Mouse (Mus musculus) neural tube, embryonic 13.5 days (tissue): ENCODE measurements around the gene Cd300ld2. TPM values are rescaled to one million over a fixed set of nuclear protein-coding genes. Genes with fewer than 3 reads are reported as not detected.

Source experiments
- ATAC-seq: fragments of 200-750 bp; cut with Nextera tagmentation; 2 replicates; pipeline ENCODE4 v1.8.0; 2017; ENCODE audit warnings: low read depth, mild to moderate bottlenecking, moderate TSS enrichment, moderate library complexity
- H3K27ac ChIP-seq: fragments of 300-500 bp; sonication (generic); replicated peaks from 2 replicates; pipeline ENCODE4 v1.5.1; 2015; ENCODE audit warnings: moderate library complexity, mild to moderate bottlenecking, inconsistent platforms
- H3K27me3 ChIP-seq: fragments of 300-500 bp; sonication (generic); 2 replicates; pipeline ENCODE4 v1.6.1; 2015; ENCODE audit warnings: mild to moderate bottlenecking, inconsistent platforms
- H3K36me3 ChIP-seq: fragments of 300-500 bp; sonication (generic); 2 replicates; pipeline ENCODE4 v1.6.1; 2015; ENCODE audit warnings: mild to moderate bottlenecking, inconsistent platforms
- H3K4me1 ChIP-seq: fragments of 300-500 bp; sonication (generic); replicated peaks from 2 replicates; pipeline ENCODE4 v1.6.1; 2015; ENCODE audit warnings: inconsistent platforms
- H3K4me2 ChIP-seq: fragments of 300-500 bp; sonication (generic); 2 replicates; pipeline ENCODE4 v1.6.1; 2015; ENCODE audit warnings: inconsistent platforms, mild to moderate bottlenecking, moderate library complexity
- H3K4me3 ChIP-seq: fragments of 300-500 bp; sonication (generic); 2 replicates; pipeline ENCODE4 v1.5.1; 2015; ENCODE audit warnings: mild to moderate bottlenecking, inconsistent platforms
- H3K9ac ChIP-seq: fragments of 300-500 bp; sonication (generic); 2 replicates; pipeline ENCODE4 v1.6.1; 2015; ENCODE audit warnings: moderate library complexity, mild to moderate bottlenecking, inconsistent platforms
- H3K9me3 ChIP-seq: fragments of 300-500 bp; sonication (generic); 2 replicates; pipeline ENCODE4 v1.6.1; 2016; ENCODE audit warnings: inconsistent platforms
- WGBS: fragments of 180-500 bp; shearing (Covaris S2); methylation state at CpG from one replicate; pipeline ENCODE4 v1.1.7; 2015; 5-methylcytosine and 5-hydroxymethylcytosine counted together
- polyA plus RNA-seq: library from polyadenylated mRNA; unstranded; fragments of >200 nt; fragmentation: Nextera tagmentation; extraction: Ambion mirVana; gene quantifications from 2 replicates; pipeline ENCODE4 v1.2.1, GENCODE M21; 2015

The Cd300ld2 gene
- polyA plus RNA-seq, 1 experiment from 2014 or later, result not detected

- 86% methylated on average over 7 of the region's 7 CpGs for WGBS
- no peaks in the 10 kb centered on the region for H3K36me3 ChIP-seq
- H3K27me3 ChIP-seq, result no peaks in the 10 kb centered on the region
- H3K4me3 ChIP-seq, result no peak within 1 kb of the TSS
- no peaks in the 10 kb centered on the region for H3K9me3 ChIP-seq
- no peak within 1 kb of the TSS for H3K9ac ChIP-seq
- no peak for ATAC-seq
- no peaks in the 10 kb centered on the region for H3K4me1 ChIP-seq
- H3K4me2 ChIP-seq, result no peak within 1 kb of the TSS
- H3K27ac ChIP-seq, result no peak within 1 kb of the TSS
These were observed 14.4 kb downstream of the Cd300ld2 start, which contains the start of gene Cd300c2 for GRCm38 (mm10) chr11:115001474-115002040. Gene Cd300c2 (minus strand): TSS chr11:115001880.

GRCm38 (mm10) chr11:114989793-114990192, 26.2 kb downstream of the Cd300ld2 start, which contains the start of gene Cd300ld:
Gene Cd300ld (minus strand): TSS chr11:114989922.
- H3K36me3 ChIP-seq, result no peaks in the 10 kb centered on the region
- WGBS, result 84% methylated on average over 4 of the region's 4 CpGs
- H3K9ac ChIP-seq, result no peak within 1 kb of the TSS
- no peak within 1 kb of the TSS for H3K4me2 ChIP-seq
- no peaks in the 10 kb centered on the region for H3K4me1 ChIP-seq
- ATAC-seq, result no peak
- no peaks in the 10 kb centered on the region for H3K9me3 ChIP-seq
- no peaks in the 10 kb centered on the region for H3K27me3 ChIP-seq
- no peak within 1 kb of the TSS for H3K27ac ChIP-seq
- no peak within 1 kb of the TSS for H3K4me3 ChIP-seq

GRCm38 (mm10) chr11:114981866-114982265, 34.1 kb downstream of the Cd300ld2 start:
- Histone ChIP-seq H3K9me3 (peaks cover 24% of the 10 kb centered on the region), H3K36me3 (no peaks in the 10 kb centered on the region), H3K4me3 (no peak overlapping the region), H3K4me2 (no peak overlapping the region), H3K27ac (no peak overlapping the region), H3K4me1 (no peaks in the 10 kb centered on the region), H3K9ac (no peak overlapping the region), H3K27me3 (no peaks in the 10 kb centered on the region)
- no peak for ATAC-seq
- 75% methylated on average over 4 of the region's 4 CpGs for WGBS

- Histone ChIP-seq H3K27me3 (no peaks in the 10 kb centered on the region), H3K9ac (no peak overlapping the region), H3K4me3 (no peak overlapping the region), H3K27ac (no peak overlapping the region), H3K4me2 (no peak overlapping the region), H3K9me3 (peaks cover 12% of the 10 kb centered on the region; the same call in 1 of the 2 replicates), H3K4me1 (no peaks in the 10 kb centered on the region), H3K36me3 (no peaks in the 10 kb centered on the region)
- no peak for ATAC-seq
- 79% methylated on average over 10 of the region's 10 CpGs for WGBS
These were observed 43.3 kb downstream of the Cd300ld2 start for GRCm38 (mm10) chr11:114972726-114973125.

- no peak within 1 kb of the TSS for H3K9ac ChIP-seq
- H3K27me3 ChIP-seq, result no peaks in the 10 kb centered on the region
- H3K4me2 ChIP-seq, result no peak within 1 kb of the TSS
- 82% methylated on average over 9 of the region's 9 CpGs for WGBS
- peaks cover 2% of the 10 kb centered on the region; the same call in 1 of the 2 replicates for H3K9me3 ChIP-seq
- no peaks in the 10 kb centered on the region for H3K36me3 ChIP-seq
- no peaks in the 10 kb centered on the region for H3K4me1 ChIP-seq
- H3K4me3 ChIP-seq, result no peak within 1 kb of the TSS
- H3K27ac ChIP-seq, result no peak within 1 kb of the TSS
- ATAC-seq, result no peak
These were observed 47.2 kb downstream of the Cd300ld2 start, which contains the start of gene Cd300c for GRCm38 (mm10) chr11:114968752-114969207. Gene Cd300c (minus strand): TSS chr11:114969157.

GRCm38 (mm10) chr11:114965182-114965828, 50.7 kb downstream of the Cd300ld2 start:
- H3K27ac ChIP-seq, result no peak overlapping the region
- no peak overlapping the region for H3K4me3 ChIP-seq
- ATAC-seq, result no peak
- H3K4me2 ChIP-seq, result no peak overlapping the region
- no peaks in the 10 kb centered on the region for H3K4me1 ChIP-seq
- no peaks in the 10 kb centered on the region for H3K27me3 ChIP-seq
- H3K9ac ChIP-seq, result no peak overlapping the region
- H3K9me3 ChIP-seq, result no peaks in the 10 kb centered on the region
- H3K36me3 ChIP-seq, result no peaks in the 10 kb centered on the region
- WGBS, result 48% methylated on average over 3 of the region's 3 CpGs

- H3K27ac ChIP-seq, result no peak overlapping the region
- H3K4me3 ChIP-seq, result no peak overlapping the region
- no peaks in the 10 kb centered on the region for H3K4me1 ChIP-seq
- no peak overlapping the region for H3K4me2 ChIP-seq
- no peak for ATAC-seq
- H3K27me3 ChIP-seq, result no peaks in the 10 kb centered on the region
- H3K36me3 ChIP-seq, result no peaks in the 10 kb centered on the region
- H3K9ac ChIP-seq, result no peak overlapping the region
- no peaks in the 10 kb centered on the region for H3K9me3 ChIP-seq
- 74% methylated on average over 1 of the region's 1 CpGs for WGBS
These were observed 55.6 kb downstream of the Cd300ld2 start for GRCm38 (mm10) chr11:114960369-114960768.

Other genes with a start within 250 kb of the Cd300ld2 start
- gene Btbd17, start 220.2 kb downstream of the Cd300ld2 start, polyA plus RNA-seq, result 19.4 and 22.7 TPM in 2 replicates
- gene Gpr142, start 217.3 kb downstream of the Cd300ld2 start, polyA plus RNA-seq, result not detected in 2 replicates
- 14.2 and 15.6 TPM in 2 replicates for gene Gprc5c, start 165.0 kb downstream of the Cd300ld2 start, polyA plus RNA-seq
- gene Cd300a, start 126.2 kb downstream of the Cd300ld2 start, polyA plus RNA-seq, result 1.2 and 2.8 TPM in 2 replicates
- gene Cd300lb, start 81.8 kb downstream of the Cd300ld2 start, polyA plus RNA-seq, result 0.14 and 0.15 TPM in 2 replicates
- not detected in 2 replicates for gene Cd300c, start 47.0 kb downstream of the Cd300ld2 start, polyA plus RNA-seq
- gene Cd300ld, start 26.3 kb downstream of the Cd300ld2 start, polyA plus RNA-seq, result 0.22 TPM in 1 of 2 replicates, not detected in the other
- gene Cd300c2, start 14.3 kb downstream of the Cd300ld2 start, polyA plus RNA-seq, result 1.5 and 1.9 TPM in 2 replicates
- not detected in 2 replicates for gene Cd300ld4, start 10.8 kb upstream of the Cd300ld2 start, polyA plus RNA-seq
- not detected in 2 replicates for gene Cd300ld5, start 21.6 kb upstream of the Cd300ld2 start, polyA plus RNA-seq
- gene Cd300ld3, start 32.2 kb upstream of the Cd300ld2 start, polyA plus RNA-seq, result not detected in 2 replicates
- not detected in 2 replicates for gene Cd300e, start 46.0 kb upstream of the Cd300ld2 start, polyA plus RNA-seq
- gene Rab37, start 75.2 kb upstream of the Cd300ld2 start, polyA plus RNA-seq, result 0.69 and 1.1 TPM in 2 replicates
- gene Cd300lf, start 117.8 kb upstream of the Cd300ld2 start, polyA plus RNA-seq, result 0.14 TPM in 1 of 2 replicates, not detected in the other
- 50.6 and 58.1 TPM in 2 replicates for gene Slc9a3r1, start 147.1 kb upstream of the Cd300ld2 start, polyA plus RNA-seq
- gene Tmem104, start 171.3 kb upstream of the Cd300ld2 start, polyA plus RNA-seq, result 11.6 and 11.8 TPM in 2 replicates
- 16.3 and 24.1 TPM in 2 replicates for gene Nat9, start 171.7 kb upstream of the Cd300ld2 start, polyA plus RNA-seq